Mouse (Mus musculus): ENCODE results near the gene Fam120b.
A peak's percentile ranks its signal among the peaks of the same experiment; 100 is the strongest.
"Not testable (repeated sequence)": the region's sequence is repeated elsewhere in the genome, so short reads cannot be mapped to it uniquely, and the experiment has no call there.

Gene Fam120b

GRCm38 (mm10) chr17:15431551-15431950 lies 35.5 kb downstream of the Fam120b start:
- DNase-seq (ENCODE audit: low read depth, low spot score): no peak

- no peak for DNase-seq (ENCODE audit: low read depth, low spot score)
These were observed 36.0 kb downstream of the Fam120b start for GRCm38 (mm10) chr17:15432036-15432435.

GRCm38 (mm10) chr17:15434748-15435147 lies 38.7 kb downstream of the Fam120b start:
- no peak for DNase-seq (ENCODE audit: low read depth, low spot score)

GRCm38 (mm10) chr17:15440067-15440462 lies 44.1 kb downstream of the Fam120b start:
- DNase-seq (ENCODE audit: low read depth, low spot score): no peak

- peak; percentile 41 for DNase-seq (ENCODE audit: low read depth, low spot score)
These were observed 44.6 kb downstream of the Fam120b start for GRCm38 (mm10) chr17:15440463-15441121.

GRCm38 (mm10) chr17:15445421-15445820 lies 49.4 kb downstream of the Fam120b start:
- no peak for DNase-seq (ENCODE audit: low read depth, low spot score)

GRCm38 (mm10) chr17:15447831-15448230 lies 51.8 kb downstream of the Fam120b start:
- no peak for DNase-seq (ENCODE audit: low read depth, low spot score)

GRCm38 (mm10) chr17:15449144-15449543 lies 53.1 kb downstream of the Fam120b start:
- not testable (repeated sequence) for DNase-seq (ENCODE audit: low read depth, low spot score)

- no peak for DNase-seq (ENCODE audit: low read depth, low spot score)
These were observed 53.6 kb downstream of the Fam120b start for GRCm38 (mm10) chr17:15449606-15450005.

- DNase-seq (ENCODE audit: low read depth, low spot score): no peak
These were observed 59.2 kb downstream of the Fam120b start for GRCm38 (mm10) chr17:15455203-15455602.

- DNase-seq (ENCODE audit: low read depth, low spot score): no peak
These were observed 60.6 kb downstream of the Fam120b start for GRCm38 (mm10) chr17:15456595-15456994.

GRCm38 (mm10) chr17:15459761-15460160 lies 63.8 kb downstream of the Fam120b start:
- no peak for DNase-seq (ENCODE audit: low read depth, low spot score)

GRCm38 (mm10) chr17:15461921-15462495 lies 66.0 kb downstream of the Fam120b start:
- DNase-seq (ENCODE audit: low read depth, low spot score): no peak

GRCm38 (mm10) chr17:15467669-15468068 lies 71.7 kb downstream of the Fam120b start:
- DNase-seq (ENCODE audit: low read depth, low spot score): peak; percentile 68

- DNase-seq (ENCODE audit: low read depth, low spot score): no peak
These were observed 76.7 kb downstream of the Fam120b start for GRCm38 (mm10) chr17:15472671-15473070.

All from embryo, embryonic 11.5 days (tissue).